In the genomic region with DNA sequence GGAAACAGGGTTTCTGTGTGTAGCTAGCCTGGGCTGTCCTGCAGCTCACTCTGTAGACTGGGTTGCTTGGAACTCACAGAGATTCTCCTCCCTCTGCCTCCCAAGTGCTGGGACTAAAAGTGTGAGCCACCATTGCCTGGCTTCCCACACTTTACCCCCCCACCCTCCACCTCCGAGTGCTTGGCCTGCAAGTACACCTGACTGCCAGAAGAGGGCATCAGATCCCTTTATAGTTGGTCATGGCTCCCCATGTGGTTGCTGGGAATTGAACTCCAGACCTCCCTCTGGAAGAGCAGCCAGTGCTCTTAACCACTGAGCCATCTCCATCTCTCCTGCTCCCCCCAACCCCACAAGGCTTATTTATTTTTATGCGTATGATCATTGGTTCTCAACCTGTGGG, we compare ENCODE assay signal across 8 mouse cellular contexts. TPM values are rescaled to one million over a fixed set of nuclear protein-coding genes. Genes with fewer than 3 reads are reported as not detected.
DNase-seq lines count a peak whose midpoint lies in the region.

No protein-coding gene starts in this region.

- DNase-seq in heart, postnatal 10 days, result peak; percentile 9 to 26
- DNase-seq in heart, adult 9 months (ENCODE audit: low spot score in 2 of 2), result no peak
- DNase-seq in CD4-positive, CD25-positive, alpha-beta regulatory T cell, adult 2 months (ENCODE audit: low read depth, low spot score), result peak; percentile 77
- peak; percentile 90 for DNase-seq in ZHBTc4 (ENCODE audit: low read depth, low spot score)
- peak; percentile 26 for DNase-seq in kidney, postnatal 14 days
- DNase-seq in mesoderm, embryonic 11.5 days (ENCODE audit: low read depth, low spot score), result peak; percentile 55
- DNase-seq in frontal cortex, postnatal 36 days (ENCODE audit: low spot score in 2 of 2), result no peak
- no peak for DNase-seq in gastrocnemius, postnatal 36 days

- intact Hi-C loops in heart, postnatal 10 days (cut with DNase I), result no loop called here
- intact Hi-C loops in gastrocnemius, postnatal 36 days (cut with DNase I), result loop anchor here (5.0 to 10.0 kb wide), 2 partner anchors 63 to 241 kb away; no protein-coding TSS in a partner anchor

RNA-seq across cellular contexts. Expression of a gene that starts 5.7 kb away (rescaled TPM):
- total RNA-seq in heart, postnatal 10 days (2021), result under 1 TPM; 0.48 to 0.82 TPM
- total RNA-seq in gastrocnemius, postnatal 36 days (2021), result under 1 TPM; 0.48 to 0.52 TPM

RNA-seq across cellular contexts. Expression of a gene that starts 15.7 kb away (rescaled TPM):
- total RNA-seq in heart, postnatal 10 days (2021), result 1 to 10 TPM; 3.2 to 5.7 TPM
- 100 to 1,000 TPM; 374 to 387 TPM for total RNA-seq in gastrocnemius, postnatal 36 days (2021)

RNA-seq across cellular contexts. Expression of a gene that starts 18.5 kb away (rescaled TPM):
- under 1 TPM; 0.89 to 0.97 TPM for total RNA-seq in heart, postnatal 10 days (2021)
- total RNA-seq in gastrocnemius, postnatal 36 days (2021), result under 1 TPM; 0.23 to 0.27 TPM

RNA-seq across cellular contexts. Expression of a gene that starts 26.8 kb away (rescaled TPM):
- 100 to 1,000 TPM; 922 to 943 TPM for total RNA-seq in heart, postnatal 10 days (2021)
- total RNA-seq in gastrocnemius, postnatal 36 days (2021), result 100 to 1,000 TPM; 563 to 618 TPM

RNA-seq across cellular contexts. Expression of a gene that starts 27.7 kb away (rescaled TPM):
- total RNA-seq in heart, postnatal 10 days (2021), result 10 to 100 TPM; 18.5 to 19.9 TPM
- 10 to 100 TPM; 20.2 to 22.1 TPM for total RNA-seq in gastrocnemius, postnatal 36 days (2021)

Comparison
In these comparisons a context has a peak if more than half of its experiments do, and no peak if none do; other contexts are left out.
1. DNase-seq: peak in heart, postnatal 10 days (2 of 2), CD4-positive, CD25-positive, alpha-beta regulatory T cell, adult 2 months (single experiment), ZHBTc4 (single experiment), kidney, postnatal 14 days (single experiment) and mesoderm, embryonic 11.5 days (single experiment); none in heart, adult 9 months (0 of 2), frontal cortex, postnatal 36 days (0 of 2) and gastrocnemius, postnatal 36 days (0 of 2).
2. RNA of a gene that starts 15.7 kb away (total RNA-seq): 374 to 387 TPM in gastrocnemius, postnatal 36 days; 3.2 to 5.7 TPM in heart, postnatal 10 days; every median in the first group is over 10 times any median in the second.